8 mouse cellular contexts compared by ENCODE assay signal in genomic region chr6:143219347-143219746, GRCm38 (mm10). TPM values are rescaled to one million over a fixed set of nuclear protein-coding genes. Genes with fewer than 3 reads are reported as not detected.
A peak's percentile ranks its signal among the peaks of the same experiment; 100 is the strongest.
DNase-seq lines count a peak whose midpoint lies in the region; ATAC-seq lines count a peak whose summit lies in the region.

No protein-coding gene starts in this region.

- H3K4me3 ChIP-seq in kidney, embryonic 14.5 days (ENCODE audit: low read length): no peak overlapping the region
- H3K4me3 ChIP-seq in liver, embryonic 13.5 days (replicated peaks): no peak overlapping the region
- H3K4me3 ChIP-seq in neural tube, embryonic 13.5 days: no peak overlapping the region

- 0 out of 2 replicates have a peak, but pooled peaks cover 7% of the 10 kb centered on the region for H3K27me3 ChIP-seq in kidney, embryonic 14.5 days (ENCODE audit: control insufficient read depth, insufficient read depth, low read length)
- H3K27me3 ChIP-seq in liver, embryonic 13.5 days: no peaks in the 10 kb centered on the region
- no peaks in the 10 kb centered on the region for H3K27me3 ChIP-seq in neural tube, embryonic 13.5 days

- peaks cover 8% of the 10 kb centered on the region; the same call in 1 of the 2 replicates for H3K9me3 ChIP-seq in kidney, embryonic 14.5 days (ENCODE audit: control insufficient read depth, low read length)
- H3K9me3 ChIP-seq in liver, embryonic 13.5 days (replicated peaks): peaks cover 10% of the 10 kb centered on the region; the same call in 1 of the 2 replicates
- H3K9me3 ChIP-seq in neural tube, embryonic 13.5 days: peaks cover 6% of the 10 kb centered on the region

- 9% methylated on average over 5 of the region's 5 CpGs for WGBS in kidney, embryonic 14.5 days
- WGBS in liver, embryonic 13.5 days (ENCODE audit: insufficient replicate concordance): 4% methylated on average over 5 of the region's 5 CpGs
- 5% methylated on average over 5 of the region's 5 CpGs for WGBS in neural tube, embryonic 13.5 days

- ATAC-seq in kidney, embryonic 14.5 days (ENCODE audit: low FRiP score, low TSS enrichment): 0 out of 2 replicates have a peak, but pooled peaks have one; percentile 20
- ATAC-seq in liver, embryonic 13.5 days (ENCODE audit: low read depth): no peak
- peak; percentile 40; the same call in 1 of the 2 replicates for ATAC-seq in neural tube, embryonic 13.5 days (ENCODE audit: low read depth)

- no peak overlapping the region for H3K27ac ChIP-seq in kidney, embryonic 14.5 days (ENCODE audit: low read depth, low read length)
- no peak overlapping the region for H3K27ac ChIP-seq in liver, embryonic 13.5 days
- H3K27ac ChIP-seq in neural tube, embryonic 13.5 days (replicated peaks): no peak overlapping the region

- DNase-seq in 416B (ENCODE audit: low read depth): peak; percentile 86
- DNase-seq in ES-CJ7 (ENCODE audit: low read depth, low spot score): peak; percentile 93
- peak; percentile 62 for DNase-seq in cerebellum, adult 8-10 months
- peak; percentile 67 to 94 for DNase-seq in frontal cortex, adult 2 months (ENCODE audit: extremely low spot score in 1 of 2, low spot score in 1 of 2)
- DNase-seq in liver, embryonic 13.5 days: peak; percentile 9
- peak; percentile 50 for DNase-seq in yolk sac, embryonic 10.5 days (ENCODE audit: low spot score)

- no peak overlapping the region for H3K9ac ChIP-seq in kidney, embryonic 14.5 days (ENCODE audit: low read depth, low read length)
- no peak overlapping the region for H3K9ac ChIP-seq in liver, embryonic 13.5 days
- no peak overlapping the region for H3K9ac ChIP-seq in neural tube, embryonic 13.5 days

- no peak overlapping the region for H3K4me2 ChIP-seq in kidney, embryonic 14.5 days (replicated peaks; ENCODE audit: low read depth, low read length)
- H3K4me2 ChIP-seq in liver, embryonic 13.5 days: no peak overlapping the region
- H3K4me2 ChIP-seq in neural tube, embryonic 13.5 days: no peak overlapping the region

- no peaks in the 10 kb centered on the region for H3K36me3 ChIP-seq in kidney, embryonic 14.5 days (ENCODE audit: control insufficient read depth, insufficient read depth, low read length)
- H3K36me3 ChIP-seq in liver, embryonic 13.5 days: peaks cover 5% of the 10 kb centered on the region; the same call in 1 of the 2 replicates
- H3K36me3 ChIP-seq in neural tube, embryonic 13.5 days: 0 out of 2 replicates have a peak, but pooled peaks cover 3% of the 10 kb centered on the region

- H3K4me1 ChIP-seq in kidney, embryonic 14.5 days (ENCODE audit: control insufficient read depth, insufficient read depth, low read length): 0 out of 2 replicates have a peak, but pooled peaks cover 5% of the 10 kb centered on the region
- no peaks in the 10 kb centered on the region for H3K4me1 ChIP-seq in liver, embryonic 13.5 days (replicated peaks)
- peaks cover 7% of the 10 kb centered on the region; the same call in 1 of the 2 replicates for H3K4me1 ChIP-seq in neural tube, embryonic 13.5 days (replicated peaks)

RNA-seq across cellular contexts. Expression of gene Etnk1, which starts 52.3 kb away (rescaled TPM):
- 174 and 184 TPM in 2 replicates for polyA plus RNA-seq in frontal cortex, adult 2 months (2012; rRNA removed)
- polyA plus RNA-seq in kidney, embryonic 14.5 days (2014; fragmentation: Nextera tagmentation; extraction: Ambion mirVana): 19.7 and 33.1 TPM in 2 replicates
- 8.0 and 10.0 TPM in 2 replicates for polyA plus RNA-seq in liver, embryonic 13.5 days (2015; fragmentation: Nextera tagmentation; extraction: Ambion mirVana)
- 35.4 and 37.0 TPM in 2 replicates for polyA plus RNA-seq in neural tube, embryonic 13.5 days (2015; fragmentation: Nextera tagmentation; extraction: Ambion mirVana)

Comparison
In these comparisons a context has a peak if more than half of its experiments do, and no peak if none do; other contexts are left out.
1. DNase-seq: peak in every context shown above with its lines; median percentile 93 in ES-CJ7; 86 in 416B; 80 in frontal cortex, adult 2 months; 62 in cerebellum, adult 8-10 months; 50 in yolk sac, embryonic 10.5 days; 9 in liver, embryonic 13.5 days.